Mouse (Mus musculus) kidney, postnatal 10 days (tissue): ENCODE data around the gene Retreg2.

Source experiments
- DNase-seq: peaks from one replicate; pipeline ENCODE4 v3.0.0; 2021; ENCODE audit warnings: mixed read lengths

Gene Retreg2

GRCm38 (mm10) chr1:75168472-75169464, 26.2 kb downstream of the Retreg2 start, which contains the start of gene Zfand2b:
Gene Zfand2b, plus strand, starts transcription at chr1:75168646.
- DNase-seq = peak; percentile 98

GRCm38 (mm10) chr1:75179334-75180104, 36.9 kb downstream of the Retreg2 start:
- DNase-seq = peak; percentile 52

GRCm38 (mm10) chr1:75180105-75180590, 37.6 kb downstream of the Retreg2 start, which contains the start of gene Abcb6:
Gene Abcb6, minus strand, starts transcription at chr1:75180392.
- DNase-seq = peak; percentile 94

GRCm38 (mm10) chr1:75180741-75181140, 38.2 kb downstream of the Retreg2 start:
- DNase-seq = no peak

- no peak for DNase-seq
These were observed 38.8 kb downstream of the Retreg2 start for GRCm38 (mm10) chr1:75181377-75181870.

GRCm38 (mm10) chr1:75182160-75182559, 39.6 kb downstream of the Retreg2 start:
- DNase-seq = no peak

- DNase-seq = no peak
These were observed 42.9 kb downstream of the Retreg2 start for GRCm38 (mm10) chr1:75185495-75185894.

GRCm38 (mm10) chr1:75187126-75187525, 44.5 kb downstream of the Retreg2 start:
- no peak for DNase-seq

- DNase-seq = no peak
These were observed 45.4 kb downstream of the Retreg2 start for GRCm38 (mm10) chr1:75187914-75188483.

GRCm38 (mm10) chr1:75190577-75190976, 48.0 kb downstream of the Retreg2 start:
- no peak for DNase-seq

- no peak for DNase-seq
These were observed 48.7 kb downstream of the Retreg2 start for GRCm38 (mm10) chr1:75191258-75191621.

- peak; percentile 96 for DNase-seq
These were observed 49.2 kb downstream of the Retreg2 start, which contains the start of the genes Ankzf1 and Atg9a for GRCm38 (mm10) chr1:75191622-75192402. Gene Ankzf1, plus strand, starts transcription at chr1:75192151. Gene Atg9a, minus strand, starts transcription at chr1:75192196.

- DNase-seq = peak; percentile 67
These were observed 49.9 kb downstream of the Retreg2 start for GRCm38 (mm10) chr1:75192452-75192851.
